Mouse (Mus musculus): ENCODE data around the gene Gm10642.

Gm10642 gene

GRCm38 (mm10) chr9:70656130-70657007 lies at the start of gene Gm10642:
TSS of gene Gm10642 (plus strand) at chr9:70656251.
- DNase-seq = peak; percentile 53

- no peak for DNase-seq
Observed at GRCm38 (mm10) chr9:70611026-70611673, 44.9 kb upstream of the Gm10642 start.

GRCm38 (mm10) chr9:70629711-70630110 lies 26.3 kb upstream of the Gm10642 start:
- DNase-seq = peak; percentile 9

- no peak for DNase-seq
Observed at GRCm38 (mm10) chr9:70631665-70632064, 24.4 kb upstream of the Gm10642 start.

- no peak for DNase-seq
Observed at GRCm38 (mm10) chr9:70636748-70637147, 19.3 kb upstream of the Gm10642 start.

GRCm38 (mm10) chr9:70650260-70650659 lies 5.8 kb upstream of the Gm10642 start:
- no peak for DNase-seq

- DNase-seq = no peak
Observed at GRCm38 (mm10) chr9:70650994-70651393, 5.1 kb upstream of the Gm10642 start.

GRCm38 (mm10) chr9:70652221-70652620 lies 3.8 kb upstream of the Gm10642 start:
- DNase-seq = peak; percentile 5

- DNase-seq = no peak
Observed at GRCm38 (mm10) chr9:70653875-70654274, 2.2 kb upstream of the Gm10642 start.

GRCm38 (mm10) chr9:70654496-70654895 lies 1.6 kb upstream of the Gm10642 start:
- DNase-seq = peak; percentile 20

- no peak for DNase-seq
Observed at GRCm38 (mm10) chr9:70655764-70656129, 304 bp upstream of the Gm10642 start.

GRCm38 (mm10) chr9:70657013-70657967 lies 1.2 kb downstream of the Gm10642 start, which contains the start of gene Mindy2:
TSS of gene Mindy2 (minus strand) at chr9:70657174.
- peak; percentile 99 for DNase-seq

- DNase-seq = no peak
Observed at GRCm38 (mm10) chr9:70658266-70658665, 2.2 kb downstream of the Gm10642 start.

- no peak for DNase-seq
Observed at GRCm38 (mm10) chr9:70664847-70665246, 8.8 kb downstream of the Gm10642 start.

GRCm38 (mm10) chr9:70665372-70666145 lies 9.5 kb downstream of the Gm10642 start:
- no peak for DNase-seq

- no peak for DNase-seq
Observed at GRCm38 (mm10) chr9:70666811-70667210, 10.8 kb downstream of the Gm10642 start.

GRCm38 (mm10) chr9:70668048-70668447 lies 12.0 kb downstream of the Gm10642 start:
- no peak for DNase-seq

- DNase-seq = no peak
Observed at GRCm38 (mm10) chr9:70669197-70669596, 13.1 kb downstream of the Gm10642 start.

GRCm38 (mm10) chr9:70670381-70670780 lies 14.3 kb downstream of the Gm10642 start:
- no peak for DNase-seq

- DNase-seq = no peak
Observed at GRCm38 (mm10) chr9:70671278-70671677, 15.2 kb downstream of the Gm10642 start.

GRCm38 (mm10) chr9:70671772-70672579 lies 15.9 kb downstream of the Gm10642 start:
- DNase-seq = no peak

Measured in right cerebral cortex, adult 18-20 months (tissue).